Mouse (Mus musculus) MEL (cell line): Measurements from ENCODE around the gene Maged1.

Source experiments
- CHD2 ChIP-seq: IDR thresholded peaks from 2 replicates; pipeline ENCODE4 v1.6.1; 2011; ENCODE audit warnings: low read length, improper control_type of control experiment
- E2F4 ChIP-seq: IDR thresholded peaks from 2 replicates; pipeline ENCODE4 v1.6.1; 2011; ENCODE audit warnings: low read depth, low read length, improper control_type of control experiment, borderline replicate concordance
- POLR2A ChIP-seq, 2 experiments: IDR thresholded peaks; 2 replicates each; pipeline ENCODE4 v1.6.1; 2011 to 2012; ENCODE audit warnings: low read length in 2 of 2, mild to moderate bottlenecking in 2 of 2, control low read depth in 1 of 2, improper control_type of control experiment in 1 of 2, low read depth in 1 of 2, moderate library complexity in 1 of 2; ENCODE audit not compliant: control insufficient read depth in 1 of 2, insufficient read depth in 1 of 2, poor library complexity in 1 of 2
- UBTF ChIP-seq: IDR thresholded peaks from 2 replicates; pipeline ENCODE4 v1.6.1; 2012; ENCODE audit warnings: low read depth, mild to moderate bottlenecking, inconsistent platforms, low read length, improper control_type of control experiment, moderate library complexity, borderline replicate concordance; ENCODE audit not compliant: insufficient read depth

DNA sequence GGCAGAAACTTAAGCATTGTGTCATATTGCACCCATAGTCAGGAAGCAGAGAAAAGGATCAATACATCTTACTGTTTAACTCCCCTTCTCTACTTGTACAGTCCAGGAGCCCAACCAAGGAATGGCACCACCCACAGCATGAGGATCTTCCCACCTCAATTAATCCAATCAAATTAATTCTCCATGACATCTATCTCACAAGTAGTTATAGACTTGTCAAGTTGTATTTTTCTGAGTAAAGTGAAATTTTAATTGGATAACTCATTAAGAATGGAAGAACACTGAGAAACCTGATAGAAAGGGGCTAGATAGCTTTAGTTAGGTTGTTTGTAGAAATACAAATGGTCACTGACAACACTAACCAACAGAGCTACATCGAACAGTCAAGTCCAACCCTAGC lies 38.3 kb upstream of the Maged1 start:
- TF ChIP-seq E2F4 (no peak), UBTF (no peak), POLR2A (IDR thresholded peaks at IDR 0.05; ENCODE audit: control insufficient read depth in 1 of 2, insufficient read depth in 1 of 2, low read depth in 1 of 2, low read length in 2 of 2, poor library complexity in 1 of 2) (no peak), CHD2 (no peak)
